Mouse (Mus musculus): Measurements from ENCODE around the gene Wnt3.

The Wnt3 gene

GRCm38 (mm10) chr11:103772505-103773386 is 1.2 kb upstream of the Wnt3 start:
- DNase-seq (ENCODE audit: low spot score) = no peak

GRCm38 (mm10) chr11:103774228-103774530 is 229 bp downstream of the Wnt3 start:
- DNase-seq (ENCODE audit: low spot score) = no peak

- no peak for DNase-seq (ENCODE audit: low spot score)
Observed at GRCm38 (mm10) chr11:103780152-103780551, 6.2 kb downstream of the Wnt3 start.

GRCm38 (mm10) chr11:103789951-103790350 is 16.0 kb downstream of the Wnt3 start:
- no peak for DNase-seq (ENCODE audit: low spot score)

GRCm38 (mm10) chr11:103801128-103801527 is 27.2 kb downstream of the Wnt3 start:
- no peak for DNase-seq (ENCODE audit: low spot score)

GRCm38 (mm10) chr11:103804126-103804525 is 30.2 kb downstream of the Wnt3 start:
- no peak for DNase-seq (ENCODE audit: low spot score)

- no peak for DNase-seq (ENCODE audit: low spot score)
Observed at GRCm38 (mm10) chr11:103804804-103805203, 30.9 kb downstream of the Wnt3 start.

GRCm38 (mm10) chr11:103807966-103808365 is 34.0 kb downstream of the Wnt3 start:
- DNase-seq (ENCODE audit: low spot score) = no peak

- no peak for DNase-seq (ENCODE audit: low spot score)
Observed at GRCm38 (mm10) chr11:103808771-103809610, 35.0 kb downstream of the Wnt3 start.

GRCm38 (mm10) chr11:103809611-103810598 is 36.0 kb downstream of the Wnt3 start:
- no peak for DNase-seq (ENCODE audit: low spot score)

- no peak for DNase-seq (ENCODE audit: low spot score)
Observed at GRCm38 (mm10) chr11:103810631-103811030, 36.7 kb downstream of the Wnt3 start.

- DNase-seq (ENCODE audit: low spot score) = no peak
Observed at GRCm38 (mm10) chr11:103811246-103811645, 37.3 kb downstream of the Wnt3 start.

- DNase-seq (ENCODE audit: low spot score) = no peak
Observed at GRCm38 (mm10) chr11:103814808-103815207, 40.9 kb downstream of the Wnt3 start.

GRCm38 (mm10) chr11:103815986-103816385 is 42.0 kb downstream of the Wnt3 start:
- no peak for DNase-seq (ENCODE audit: low spot score)

GRCm38 (mm10) chr11:103816719-103817118 is 42.8 kb downstream of the Wnt3 start:
- DNase-seq (ENCODE audit: low spot score) = no peak

- no peak for DNase-seq (ENCODE audit: low spot score)
Observed at GRCm38 (mm10) chr11:103827201-103827600, 53.3 kb downstream of the Wnt3 start.

GRCm38 (mm10) chr11:103828866-103829265 is 54.9 kb downstream of the Wnt3 start:
- no peak for DNase-seq (ENCODE audit: low spot score)

GRCm38 (mm10) chr11:103829956-103830355 is 56.0 kb downstream of the Wnt3 start:
- no peak for DNase-seq (ENCODE audit: low spot score)

GRCm38 (mm10) chr11:103830476-103830875 is 56.5 kb downstream of the Wnt3 start:
- no peak for DNase-seq (ENCODE audit: low spot score)

GRCm38 (mm10) chr11:103831766-103832165 is 57.8 kb downstream of the Wnt3 start:
- no peak for DNase-seq (ENCODE audit: low spot score)

- DNase-seq (ENCODE audit: low spot score) = no peak
Observed at GRCm38 (mm10) chr11:103832331-103832730, 58.4 kb downstream of the Wnt3 start.

- DNase-seq (ENCODE audit: low spot score) = no peak
Observed at GRCm38 (mm10) chr11:103838955-103839354, 65.0 kb downstream of the Wnt3 start.

All from layer of hippocampus, adult 9-10 months (tissue).